Mouse (Mus musculus) cerebellum, adult 2 months (tissue): ENCODE data around the gene Ccr1l1. TPM values are rescaled to one million over a fixed set of nuclear protein-coding genes. Genes with fewer than 3 reads are reported as not detected.

Experiments used
- DNase-seq, 2 experiments: peaks; one replicate each; pipeline ENCODE4 v3.0.0; 2021
- H3K27ac ChIP-seq: fragments of 200-500 bp; 2 replicates; pipeline ENCODE4 v1.5.1; 2012; ENCODE audit warnings: low read length, control low read depth, inconsistent platforms; ENCODE audit not compliant: insufficient read depth
- H3K27me3 ChIP-seq: fragments of 200-500 bp; 2 replicates; pipeline ENCODE4 v1.6.1; 2012; ENCODE audit warnings: inconsistent platforms, mild to moderate bottlenecking, low read length, moderate library complexity; ENCODE audit not compliant: control insufficient read depth, insufficient read depth
- H3K4me1 ChIP-seq: fragments of 200-500 bp; 2 replicates; pipeline ENCODE4 v1.6.1; 2011; ENCODE audit warnings: low read length; ENCODE audit not compliant: control insufficient read depth, insufficient read depth
- H3K4me3 ChIP-seq: fragments of 200-500 bp; replicated peaks from 2 replicates; pipeline ENCODE3; 2011; ENCODE audit warnings: mild to moderate bottlenecking, low read depth, low read length, control low read depth; ENCODE audit not compliant: insufficient read depth
- CTCF ChIP-seq: fragments of 200-500 bp; IDR thresholded peaks from 2 replicates; pipeline ENCODE4 v1.5.1; 2011; ENCODE audit warnings: low read depth, mild to moderate bottlenecking, control low read depth, low read length, moderate library complexity, borderline replicate concordance; ENCODE audit not compliant: insufficient read depth
- POLR2A ChIP-seq: fragments of 200-500 bp; IDR thresholded peaks from 2 replicates; pipeline ENCODE4 v1.6.1; 2011; ENCODE audit warnings: low read length, control low read depth, borderline replicate concordance; ENCODE audit not compliant: insufficient read depth
- WGBS: fragments of 180-500 bp; shearing (Covaris S2); methylation state at CpG from one replicate; pipeline ENCODE4 v1.1.7; 2018; 5-methylcytosine and 5-hydroxymethylcytosine counted together
- polyA plus RNA-seq: library from polyadenylated mRNA; depleted of rRNA; stranded (reverse); fragments of >200 nt; gene quantifications from 2 replicates; pipeline ENCODE4 v1.2.3, GENCODE M21; 2012; rRNA removed

Gene Ccr1l1
- polyA plus RNA-seq, 1 experiment, result not detected

GRCm38 (mm10) chr9:123930926-123931325, 47.3 kb downstream of the Ccr1l1 start:
- Histone ChIP-seq H3K4me1 (no peaks in the 10 kb centered on the region), H3K27me3 (no peaks in the 10 kb centered on the region), H3K27ac (no peak overlapping the region), H3K4me3 (no peak overlapping the region)
- DNase-seq, result no peak
- no peak for TF ChIP-seq POLR2A
- no peak for TF ChIP-seq CTCF
- 88% methylated on average over 3 of the region's 3 CpGs for WGBS

- Histone ChIP-seq H3K4me1 (no peaks in the 10 kb centered on the region), H3K27ac (no peak overlapping the region), H3K27me3 (no peaks in the 10 kb centered on the region), H3K4me3 (no peak overlapping the region)
- DNase-seq, result no peak
- TF ChIP-seq CTCF (no peak), POLR2A (no peak)
- 80% methylated on average over 3 of the region's 3 CpGs for WGBS
These were observed 47.7 kb downstream of the Ccr1l1 start for GRCm38 (mm10) chr9:123930476-123930875.

DNA sequence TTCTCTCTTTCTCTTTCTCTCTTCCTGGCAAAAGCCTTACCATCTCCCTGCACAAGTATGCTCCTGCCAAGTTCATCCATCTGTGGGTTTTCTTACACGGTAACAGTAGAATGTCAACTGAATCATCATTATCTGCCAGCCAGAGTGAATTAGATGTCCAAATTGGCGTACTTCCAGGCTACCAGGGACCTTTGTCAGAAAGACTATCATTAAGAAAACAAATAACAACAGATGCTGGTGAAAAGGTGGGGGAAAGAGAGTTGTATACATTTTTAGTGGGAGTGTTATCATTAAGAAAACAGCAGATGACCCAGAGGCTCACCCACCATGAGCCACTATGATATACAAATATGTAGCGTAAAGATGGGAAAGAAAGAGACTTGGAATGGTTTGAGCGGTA, 48.3 kb downstream of the Ccr1l1 start:
- no peaks in the 10 kb centered on the region for H3K27me3 ChIP-seq
- TF ChIP-seq POLR2A (no peak), CTCF (no peak)
- H3K4me3 ChIP-seq, result no peak overlapping the region
- WGBS, result 54% methylated on average over 4 of the region's 4 CpGs
- H3K4me1 ChIP-seq, result no peaks in the 10 kb centered on the region
- no peak for DNase-seq
- no peak overlapping the region for H3K27ac ChIP-seq

DNA sequence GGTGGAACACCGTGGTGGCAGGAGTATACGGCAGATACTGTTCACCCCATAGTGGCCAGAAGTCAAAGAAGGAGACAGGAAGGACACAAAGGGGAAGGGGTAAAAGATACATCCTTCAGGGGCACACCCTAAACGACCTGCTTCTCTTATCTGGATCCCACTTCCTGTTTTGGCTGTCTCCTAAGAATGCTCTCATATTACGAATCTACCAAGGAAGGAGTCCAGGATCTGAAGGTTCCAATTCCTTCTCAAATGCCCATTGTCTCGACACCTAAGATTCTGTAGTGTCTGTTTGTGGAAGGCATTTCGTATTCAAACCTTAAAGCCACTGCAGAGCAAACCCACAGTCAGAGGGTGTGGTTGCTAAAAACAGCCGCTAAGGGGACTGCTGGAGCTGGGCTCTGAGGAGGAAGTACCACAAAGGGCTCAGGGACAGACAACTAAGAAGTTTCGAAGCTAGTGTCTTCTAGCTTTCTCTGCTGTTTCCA, 49.4 kb downstream of the Ccr1l1 start:
- H3K27ac ChIP-seq, result no peak overlapping the region
- H3K4me1 ChIP-seq, result no peaks in the 10 kb centered on the region
- no peak for DNase-seq
- H3K4me3 ChIP-seq, result no peak overlapping the region
- no peak for TF ChIP-seq POLR2A
- TF ChIP-seq CTCF, result no peak
- no peaks in the 10 kb centered on the region for H3K27me3 ChIP-seq
- WGBS, result 57% methylated on average over 8 of the region's 8 CpGs

DNA sequence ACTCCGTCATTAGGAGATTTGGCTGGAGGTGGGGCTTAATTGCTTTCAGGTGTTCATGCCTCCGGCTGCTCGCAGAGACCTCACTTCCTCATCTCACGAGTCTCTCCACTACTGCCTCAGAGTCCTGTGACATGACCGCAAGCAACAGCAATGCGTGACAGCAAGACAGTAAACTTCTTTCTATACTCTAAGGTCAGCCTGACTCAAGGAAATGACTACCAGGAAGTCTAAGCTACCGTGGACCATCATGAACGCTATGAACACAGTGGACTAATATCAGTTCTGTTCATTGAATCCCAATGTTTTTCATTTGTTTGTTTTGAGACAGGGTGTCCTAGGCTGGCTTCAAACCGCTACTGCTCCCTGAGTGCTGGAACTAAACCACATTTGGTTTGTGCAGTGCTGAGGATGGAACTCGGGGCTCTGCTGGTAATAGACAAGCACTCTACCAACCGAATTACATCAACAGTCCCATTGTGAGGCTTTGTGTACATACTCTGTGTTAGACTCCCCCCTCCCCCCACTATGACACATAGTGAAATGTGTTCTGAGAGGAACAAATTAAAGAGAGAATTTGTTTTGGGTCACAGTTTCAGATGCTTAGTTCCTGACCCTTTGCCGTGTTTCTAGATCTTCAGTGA, 50.0 kb downstream of the Ccr1l1 start:
- no peak for TF ChIP-seq CTCF
- TF ChIP-seq POLR2A, result no peak
- no peaks in the 10 kb centered on the region for H3K27me3 ChIP-seq
- 82% methylated on average over 12 of the region's 12 CpGs for WGBS
- DNase-seq, result no peak
- H3K4me1 ChIP-seq, result no peaks in the 10 kb centered on the region
- H3K4me3 ChIP-seq, result no peak overlapping the region
- H3K27ac ChIP-seq, result no peak overlapping the region

GRCm38 (mm10) chr9:123927281-123927960, 50.8 kb downstream of the Ccr1l1 start:
- H3K27ac ChIP-seq, result no peak overlapping the region
- no peak for DNase-seq
- TF ChIP-seq POLR2A (no peak), CTCF (no peak)
- H3K27me3 ChIP-seq, result no peaks in the 10 kb centered on the region
- H3K4me1 ChIP-seq, result no peaks in the 10 kb centered on the region
- no peak overlapping the region for H3K4me3 ChIP-seq
- WGBS, result 60% methylated on average over 16 of the region's 16 CpGs

Other genes starting within 250 kb of the Ccr1l1 start
- 0.06 and 0.07 TPM in 2 replicates for gene Cxcr6, start 171.9 kb downstream of the Ccr1l1 start, polyA plus RNA-seq
- gene Fyco1, start 126.5 kb downstream of the Ccr1l1 start, polyA plus RNA-seq, result 17.6 and 18.0 TPM in 2 replicates
- gene Xcr1, start 116.4 kb downstream of the Ccr1l1 start, polyA plus RNA-seq, result not detected in 2 replicates
- 0.13 and 0.16 TPM in 2 replicates for gene Ccr1, start 9.7 kb downstream of the Ccr1l1 start, polyA plus RNA-seq
- gene Ccr3, start 43.6 kb upstream of the Ccr1l1 start, polyA plus RNA-seq, result not detected in 2 replicates
- 0.10 and 0.13 TPM in 2 replicates for gene Ccr2, start 123.5 kb upstream of the Ccr1l1 start, polyA plus RNA-seq
- 1.6 and 1.8 TPM in 2 replicates for gene Ccr5, start 143.1 kb upstream of the Ccr1l1 start, polyA plus RNA-seq